Mouse (Mus musculus) megakaryocyte, embryonic 14.5 days (primary cell): ENCODE measurements at regions not wholly inside any gene's neighbourhood (a gene's known extent, or its start where the extent isn't known, plus 50 kb on each side); places are given as distances from the start of the nearest gene placed in this dataset.

ENCODE experiments used
- FLI1 ChIP-seq: IDR thresholded peaks from 2 replicates; pipeline ENCODE4 v1.6.1; 2012; ENCODE audit warnings: low read length, inconsistent platforms, mixed read lengths
- GATA1 ChIP-seq: IDR thresholded peaks from 3 replicates; pipeline ENCODE4 v1.6.1; 2012; ENCODE audit warnings: mixed read lengths, low read length, inconsistent platforms, borderline replicate concordance

GRCm38 (mm10) chr3:6932535-6933103 is 312.4 kb upstream of the 1700008P02Rik start:
- TF ChIP-seq GATA1 (no peak), FLI1 (no peak)
